10 mouse cellular contexts compared by ENCODE assay signal in genomic region chr13:40736107-40736780, GRCm38 (mm10). TPM values are rescaled to one million over a fixed set of nuclear protein-coding genes. Genes with fewer than 3 reads are reported as not detected.
DNase-seq lines count a peak whose midpoint lies in the region; ATAC-seq and TF ChIP-seq lines count a peak whose summit lies in the region.
"Had no signal": no experiment of that assay in that cellular context is flagged by ENCODE, and none has a peak within 500 bp of the region (broad histone marks: within the 10 kb centered on the region; RNA-seq: fewer than 3 reads in every experiment).

No protein-coding gene starts in this region.

- TF ChIP-seq CTCF in liver, postnatal 0 days (IDR thresholded peaks at IDR 0.05; ENCODE audit: low read depth) = no peak

- no peak overlapping the region for H3K4me2 ChIP-seq in forebrain, embryonic 15.5 days (replicated peaks)
- peak overlapping the region; percentile 74 for H3K4me2 ChIP-seq in kidney, embryonic 15.5 days
- peak overlapping the region; percentile 64 for H3K4me2 ChIP-seq in embryonic facial prominence, embryonic 15.5 days (replicated peaks)
- H3K4me2 ChIP-seq in liver, postnatal 0 days (ENCODE audit: low read depth, low read length) = peak overlapping the region; percentile 56; the same call in 1 of the 2 replicates

- H3K36me3 ChIP-seq in forebrain, embryonic 10.5 days (replicated peaks) = no peaks in the 10 kb centered on the region
- no peaks in the 10 kb centered on the region for H3K36me3 ChIP-seq in forebrain, embryonic 15.5 days
- H3K36me3 ChIP-seq in kidney, embryonic 15.5 days = no peaks in the 10 kb centered on the region
- no peaks in the 10 kb centered on the region for H3K36me3 ChIP-seq in embryonic facial prominence, embryonic 15.5 days
- H3K36me3 ChIP-seq in liver, postnatal 0 days (replicated peaks; ENCODE audit: insufficient read depth, low read length) = no peaks in the 10 kb centered on the region

- no peak for TF ChIP-seq EP300 in liver, postnatal 0 days (IDR thresholded peaks at IDR 0.05; ENCODE audit: low read depth)

- H3K9ac ChIP-seq in forebrain, embryonic 15.5 days (replicated peaks) = no peak overlapping the region
- H3K9ac ChIP-seq in kidney, embryonic 15.5 days = peak overlapping the region; percentile 23; the same call in 1 of the 2 replicates
- H3K9ac ChIP-seq in embryonic facial prominence, embryonic 15.5 days = no peak overlapping the region
- no peak overlapping the region; the same call in 1 of the 2 replicates for H3K9ac ChIP-seq in liver, postnatal 0 days (replicated peaks)
- H3K9ac ChIP-seq: liver, embryonic 14.5 days had no signal

- DNase-seq in forebrain, embryonic 10.5 days (ENCODE audit: extremely low spot score, low spot score) = peak; percentile 40
- DNase-seq in kidney, adult 11 months = no peak
- DNase-seq in liver, postnatal 0 days = no peak
- no peak for DNase-seq in urinary bladder, adult 2 months (ENCODE audit: low spot score)
- DNase-seq: kidney, postnatal 14 days had no signal

- H3K9me3 ChIP-seq in forebrain, embryonic 10.5 days = no peaks in the 10 kb centered on the region
- no peaks in the 10 kb centered on the region for H3K9me3 ChIP-seq in forebrain, embryonic 15.5 days
- H3K9me3 ChIP-seq in kidney, embryonic 15.5 days (replicated peaks) = no peaks in the 10 kb centered on the region
- no peaks in the 10 kb centered on the region for H3K9me3 ChIP-seq in embryonic facial prominence, embryonic 15.5 days (replicated peaks)
- H3K9me3 ChIP-seq in liver, postnatal 0 days (ENCODE audit: low read length) = no peaks in the 10 kb centered on the region

- H3K4me1 ChIP-seq in forebrain, embryonic 10.5 days = peaks cover 59% of the 10 kb centered on the region
- peaks cover 31% of the 10 kb centered on the region for H3K4me1 ChIP-seq in forebrain, embryonic 15.5 days
- H3K4me1 ChIP-seq in kidney, embryonic 15.5 days = peaks cover 47% of the 10 kb centered on the region
- H3K4me1 ChIP-seq in embryonic facial prominence, embryonic 15.5 days = peaks cover 45% of the 10 kb centered on the region
- peaks cover 10% of the 10 kb centered on the region for H3K4me1 ChIP-seq in liver, postnatal 0 days (ENCODE audit: insufficient read depth)

- H3K27ac ChIP-seq in forebrain, embryonic 10.5 days = 0 out of 2 replicates have a peak overlapping the region, but pooled peaks have one; percentile 25
- no peak overlapping the region for H3K27ac ChIP-seq in forebrain, embryonic 15.5 days (replicated peaks)
- peak overlapping the region; percentile 56; the same call in 1 of the 2 replicates for H3K27ac ChIP-seq in kidney, embryonic 15.5 days
- H3K27ac ChIP-seq in embryonic facial prominence, embryonic 15.5 days (replicated peaks) = peak overlapping the region; percentile 24; the same call in 1 of the 2 replicates
- no peak overlapping the region for H3K27ac ChIP-seq in liver, postnatal 0 days (ENCODE audit: low read depth)
- H3K27ac ChIP-seq: liver, embryonic 14.5 days had no signal

- H3K4me3 ChIP-seq in forebrain, embryonic 10.5 days = peak overlapping the region; percentile 29
- H3K4me3 ChIP-seq in forebrain, embryonic 15.5 days = no peak overlapping the region
- H3K4me3 ChIP-seq in kidney, embryonic 15.5 days (replicated peaks) = peak overlapping the region; percentile 33
- H3K4me3 ChIP-seq in embryonic facial prominence, embryonic 15.5 days (replicated peaks) = peak overlapping the region; percentile 30
- H3K4me3 ChIP-seq in liver, postnatal 0 days (ENCODE audit: low read depth, low read length) = peak overlapping the region; percentile 36; the same call in 1 of the 2 replicates

- peaks cover 100% of the 10 kb centered on the region for H3K27me3 ChIP-seq in forebrain, embryonic 10.5 days (ENCODE audit: poor library complexity, severe bottlenecking)
- peaks cover 97% of the 10 kb centered on the region for H3K27me3 ChIP-seq in forebrain, embryonic 15.5 days
- H3K27me3 ChIP-seq in kidney, embryonic 15.5 days = peaks cover 99% of the 10 kb centered on the region
- H3K27me3 ChIP-seq in embryonic facial prominence, embryonic 15.5 days = peaks cover 86% of the 10 kb centered on the region
- peaks cover 100% of the 10 kb centered on the region for H3K27me3 ChIP-seq in liver, postnatal 0 days (ENCODE audit: insufficient read depth, low read length)

- 3% methylated on average over 19 of the region's 19 CpGs for WGBS in forebrain, embryonic 10.5 days
- 8% methylated on average over 19 of the region's 19 CpGs for WGBS in forebrain, embryonic 15.5 days
- whole genome bisulfite sequencing in kidney, embryonic 15.5 days = 9% methylated on average over 19 of the region's 19 CpGs
- 32% methylated on average over 19 of the region's 19 CpGs for WGBS in embryonic facial prominence, embryonic 15.5 days
- WGBS in liver, postnatal 0 days (ENCODE audit: insufficient replicate concordance) = 27% methylated on average over 19 of the region's 19 CpGs

- no peak for ATAC-seq in forebrain, embryonic 15.5 days (replicated peaks)
- no peak for ATAC-seq in kidney, embryonic 15.5 days (replicated peaks; ENCODE audit: low FRiP score)
- ATAC-seq in embryonic facial prominence, embryonic 15.5 days (ENCODE audit: insufficient number of reproducible peaks, low FRiP score, low TSS enrichment, low read depth) = no peak
- no peak for ATAC-seq in liver, postnatal 0 days
- ATAC-seq in monocyte, adult 5-6 weeks (replicated peaks; ENCODE audit: insufficient number of reproducible peaks, low FRiP score, low TSS enrichment, poor library complexity, severe bottlenecking) = no peak

RNA-seq across cellular contexts. Expression of gene Tfap2a, which starts 1.9 kb away (rescaled TPM):
- 5.1 and 5.3 TPM in 2 replicates for polyA plus RNA-seq in forebrain, embryonic 10.5 days (2016; fragmentation: Nextera tagmentation; extraction: Ambion mirVana)
- 0.32 and 0.33 TPM in 2 replicates for polyA plus RNA-seq in forebrain, embryonic 15.5 days (2015; fragmentation: Nextera tagmentation; extraction: Ambion mirVana)
- polyA plus RNA-seq in kidney, embryonic 15.5 days (2015; fragmentation: Nextera tagmentation; extraction: Ambion mirVana) = 2.8 and 4.1 TPM in 2 replicates
- 13.4 and 15.4 TPM in 2 replicates for polyA plus RNA-seq in embryonic facial prominence, embryonic 15.5 days (2015; fragmentation: Nextera tagmentation; extraction: Ambion mirVana)
- not detected in 2 replicates for polyA plus RNA-seq in liver, postnatal 0 days (2015; fragmentation: Nextera tagmentation; extraction: Ambion mirVana)
- polyA plus RNA-seq in urinary bladder, adult 2 months (2012; rRNA removed) = 0.74 and 0.84 TPM in 2 replicates
- 0.10 to 0.57 TPM in 2 of 3 replicates, not detected in the other for total RNA-seq in monocyte, adult 5-6 weeks (2017)

Comparison
In these comparisons a context has a peak if more than half of its experiments do, and no peak if none do; other contexts are left out.
1. H3K27ac ChIP-seq: peak in forebrain, embryonic 10.5 days (single experiment), kidney, embryonic 15.5 days (single experiment) and embryonic facial prominence, embryonic 15.5 days (single experiment); none in forebrain, embryonic 15.5 days (single experiment) and liver, postnatal 0 days (single experiment).